Mouse (Mus musculus) MEL (cell line): ENCODE results near the gene Mrln. TPM values are rescaled to one million over a fixed set of nuclear protein-coding genes. Genes with fewer than 3 reads are reported as not detected.

Experiments used
- DNase-seq: peaks from one replicate; pipeline ENCODE4 v3.0.0; 2011; ENCODE audit warnings: low read depth, low spot score
- H3K27ac ChIP-seq: 2 replicates; pipeline ENCODE4 v1.5.1; 2012; ENCODE audit warnings: low read depth, mild to moderate bottlenecking, control low read depth, low read length, moderate library complexity; ENCODE audit not compliant: control insufficient read depth
- H3K27me3 ChIP-seq, 2 experiments: fragments of 150-350 bp in 1 of 2; sonication (generic) in 1 of 2; 2 replicates each; pipeline ENCODE4 v1.6.1; 2012; ENCODE audit warnings: low read length in 2 of 2, mild to moderate bottlenecking in 2 of 2, improper control_type of control experiment in 1 of 2, moderate library complexity in 1 of 2; ENCODE audit not compliant: insufficient read depth in 2 of 2, control insufficient read depth in 1 of 2
- H3K36me3 ChIP-seq, 2 experiments: 2 replicates each; pipeline ENCODE4 v1.6.1; 2012 to 2014; ENCODE audit warnings: low read length in 2 of 2, improper control_type of control experiment in 1 of 2, inconsistent platforms in 1 of 2, mild to moderate bottlenecking in 1 of 2; ENCODE audit not compliant: insufficient read depth in 2 of 2, control insufficient read depth in 1 of 2
- H3K4me1 ChIP-seq, 2 experiments: fragments of 150-350 bp in 1 of 2; sonication (generic) in 1 of 2; 2 replicates each; pipeline ENCODE4 v1.6.1; 2012; ENCODE audit warnings: low read length in 2 of 2, improper control_type of control experiment in 1 of 2, mild to moderate bottlenecking in 1 of 2; ENCODE audit not compliant: insufficient read depth in 2 of 2, control insufficient read depth in 1 of 2
- H3K4me3 ChIP-seq, 2 experiments: fragments of 150-350 bp in 1 of 2; sonication (generic) in 1 of 2; 2 replicates each; pipeline ENCODE4 v1.5.1; 2012; ENCODE audit warnings: low read depth in 2 of 2, low read length in 2 of 2, mild to moderate bottlenecking in 2 of 2, moderate library complexity in 2 of 2, control low read depth in 1 of 2, improper control_type of control experiment in 1 of 2; ENCODE audit not compliant: control insufficient read depth in 1 of 2, insufficient read depth in 1 of 2
- H3K79me2 ChIP-seq: 2 replicates; pipeline ENCODE4 v1.6.1; 2012; ENCODE audit warnings: mild to moderate bottlenecking, low read length, moderate library complexity; ENCODE audit not compliant: control insufficient read depth, poor library complexity, insufficient read depth
- H3K9ac ChIP-seq: 2 replicates; pipeline ENCODE4 v1.6.1; 2012; ENCODE audit warnings: low read depth, mild to moderate bottlenecking, control low read depth, low read length, moderate library complexity; ENCODE audit not compliant: control insufficient read depth, poor library complexity, severe bottlenecking
- H3K9me3 ChIP-seq: fragments of 150-350 bp; sonication (generic); replicated peaks from 2 replicates; pipeline ENCODE4 v1.6.1; 2012; ENCODE audit warnings: mild to moderate bottlenecking, low read length, improper control_type of control experiment, moderate library complexity; ENCODE audit not compliant: insufficient read depth
- BHLHE40 ChIP-seq: IDR thresholded peaks from 2 replicates; pipeline ENCODE4 v1.6.1; 2012; ENCODE audit warnings: low read depth, mild to moderate bottlenecking, inconsistent platforms, low read length, improper control_type of control experiment, borderline replicate concordance
- CHD1 ChIP-seq: IDR thresholded peaks from 2 replicates; pipeline ENCODE4 v1.6.1; 2012; ENCODE audit warnings: low read depth, mild to moderate bottlenecking, inconsistent platforms, low read length, improper control_type of control experiment
- CHD2 ChIP-seq: IDR thresholded peaks from 2 replicates; pipeline ENCODE4 v1.6.1; 2011; ENCODE audit warnings: low read length, improper control_type of control experiment
- E2F4 ChIP-seq: IDR thresholded peaks from 2 replicates; pipeline ENCODE4 v1.6.1; 2011; ENCODE audit warnings: low read depth, low read length, improper control_type of control experiment, borderline replicate concordance
- ELF1 ChIP-seq: IDR thresholded peaks from 2 replicates; pipeline ENCODE4 v1.6.1; 2014; ENCODE audit warnings: low read depth, mild to moderate bottlenecking, inconsistent platforms, low read length, improper control_type of control experiment, moderate library complexity
- EP300 ChIP-seq, 2 experiments: IDR thresholded peaks; 2 replicates each; pipeline ENCODE4 v1.6.1; 2011; ENCODE audit warnings: improper control_type of control experiment in 2 of 2, low read length in 2 of 2, low read depth in 1 of 2, mild to moderate bottlenecking in 1 of 2
- ETS1 ChIP-seq: IDR thresholded peaks from 2 replicates; pipeline ENCODE4 v1.6.1; 2012; ENCODE audit warnings: low read depth, mild to moderate bottlenecking, inconsistent platforms, low read length, improper control_type of control experiment, moderate library complexity
- GABPA ChIP-seq: IDR thresholded peaks from 2 replicates; pipeline ENCODE4 v1.6.1; 2012; ENCODE audit warnings: low read depth, mild to moderate bottlenecking, inconsistent platforms, low read length, improper control_type of control experiment, moderate library complexity
- GATA1 ChIP-seq: IDR thresholded peaks from 2 replicates; pipeline ENCODE4 v1.6.1; 2011; ENCODE audit warnings: low read depth, low read length, improper control_type of control experiment
- HCFC1 ChIP-seq: IDR thresholded peaks from 2 replicates; pipeline ENCODE4 v1.6.1; 2012; ENCODE audit warnings: low read depth, mild to moderate bottlenecking, inconsistent platforms, low read length, improper control_type of control experiment, moderate library complexity
- JUND ChIP-seq: IDR thresholded peaks from 2 replicates; pipeline ENCODE4 v1.6.1; 2011; ENCODE audit warnings: low read depth, mild to moderate bottlenecking, improper control_type of control experiment, low read length
- MAFK ChIP-seq: IDR thresholded peaks from 2 replicates; pipeline ENCODE4 v1.6.1; 2011; ENCODE audit warnings: low read depth, mild to moderate bottlenecking, low read length, improper control_type of control experiment, borderline replicate concordance
- MAX ChIP-seq: IDR thresholded peaks from 2 replicates; pipeline ENCODE4 v1.6.1; 2011; ENCODE audit warnings: low read length, improper control_type of control experiment
- MAZ ChIP-seq: IDR thresholded peaks from 2 replicates; pipeline ENCODE4 v1.6.1; 2012; ENCODE audit warnings: low read depth, mild to moderate bottlenecking, inconsistent platforms, low read length, improper control_type of control experiment
- MEF2A ChIP-seq: IDR thresholded peaks from 2 replicates; pipeline ENCODE4 v1.6.1; 2014; ENCODE audit warnings: low read depth, mild to moderate bottlenecking, inconsistent platforms, low read length, improper control_type of control experiment; ENCODE audit not compliant: poor library complexity, insufficient replicate concordance, severe bottlenecking; ENCODE audit errors: extremely low read depth
- MXI1 ChIP-seq: IDR thresholded peaks from 2 replicates; pipeline ENCODE4 v1.6.1; 2011; ENCODE audit warnings: mild to moderate bottlenecking, low read depth, low read length, improper control_type of control experiment
- MYC ChIP-seq: IDR thresholded peaks from 2 replicates; pipeline ENCODE4 v1.6.1; 2011; ENCODE audit warnings: low read depth, mild to moderate bottlenecking, low read length, improper control_type of control experiment, moderate library complexity
- NELFE ChIP-seq: IDR thresholded peaks from 2 replicates; pipeline ENCODE4 v1.6.1; 2011; ENCODE audit warnings: low read depth, low read length, improper control_type of control experiment
- POLR2AphosphoS2 ChIP-seq: IDR thresholded peaks from 2 replicates; pipeline ENCODE4 v1.6.1; 2011; ENCODE audit warnings: low read length, improper control_type of control experiment
- RAD21 ChIP-seq: IDR thresholded peaks from 2 replicates; pipeline ENCODE4 v1.6.1; 2011; ENCODE audit warnings: mild to moderate bottlenecking, low read depth, low read length, improper control_type of control experiment
- SIN3A ChIP-seq: IDR thresholded peaks from 2 replicates; pipeline ENCODE4 v1.6.1; 2012; ENCODE audit warnings: low read length, improper control_type of control experiment, inconsistent platforms
- SMC3 ChIP-seq: IDR thresholded peaks from 2 replicates; pipeline ENCODE4 v1.6.1; 2011; ENCODE audit warnings: low read depth, low read length, improper control_type of control experiment
- TBP ChIP-seq: IDR thresholded peaks from 2 replicates; pipeline ENCODE4 v1.8.0; 2011; ENCODE audit warnings: low read depth, low read length, improper control_type of control experiment
- UBTF ChIP-seq: IDR thresholded peaks from 2 replicates; pipeline ENCODE4 v1.6.1; 2012; ENCODE audit warnings: low read depth, mild to moderate bottlenecking, inconsistent platforms, low read length, improper control_type of control experiment, moderate library complexity, borderline replicate concordance; ENCODE audit not compliant: insufficient read depth
- ZKSCAN1 ChIP-seq: IDR thresholded peaks from 2 replicates; pipeline ENCODE4 v1.6.1; 2012; ENCODE audit warnings: low read depth, mild to moderate bottlenecking, inconsistent platforms, low read length, improper control_type of control experiment, moderate library complexity
- ZMIZ1 ChIP-seq: IDR thresholded peaks from 2 replicates; pipeline ENCODE4 v1.6.1; 2012; ENCODE audit warnings: low read depth, mild to moderate bottlenecking, inconsistent platforms, low read length, improper control_type of control experiment, moderate library complexity
- polyA plus RNA-seq, 2 experiments: library from polyadenylated mRNA; stranded (reverse) in 1 of 2; unstranded in 1 of 2; fragments of >175 nt in 1 of 2; fragments of >200 nt in 1 of 2; gene quantifications; 2 replicates each; pipeline versions ENCODE4 v1.2.1 to v1.2.4; 2012; ENCODE audit warnings: low replicate concordance in 2 of 2, low read depth in 1 of 2; ENCODE audit not compliant: insufficient read length in 2 of 2, insufficient read depth in 1 of 2, missing spikeins in 1 of 2
- total RNA-seq: library from RNA; depleted of rRNA; stranded (reverse); fragments of 300-350 nt; gene quantifications from 2 replicates; pipeline ENCODE4 v1.2.3, GENCODE M21; 2012

Mrln gene
- total and polyA plus RNA-seq, 3 experiments: not detected

GRCm38 (mm10) chr10:70180727-70181126 is 23.7 kb upstream of the Mrln start:
- peak; percentile 71 for DNase-seq
- Histone ChIP-seq H3K9ac (peak overlapping the region; percentile 18; the same call in 1 of the 2 replicates), H3K4me3 (peak overlapping the region in 1 of 2 experiments; percentile 22; a peak in 2 of 4 replicates), H3K4me1 (peaks cover 12 to 18% of the 10 kb centered on the region in 2 experiments; a peak in 3 of 4 replicates), H3K27ac (peak overlapping the region; percentile 59), H3K27me3 (no peaks in the 10 kb centered on the region), H3K9me3 (no peaks in the 10 kb centered on the region), H3K79me2 (no peaks in the 10 kb centered on the region), H3K36me3 (peaks cover 7 to 19% of the 10 kb centered on the region in 2 experiments)
- TF ChIP-seq SIN3A: no peak
- no peak for TF ChIP-seq HCFC1
- TF ChIP-seq EP300 (IDR thresholded peaks at IDR 0.05; ENCODE audit: low read depth in 1 of 2, low read length in 2 of 2): peak in 1 of 2 experiments; percentile 38; a peak in 2 of 4 replicates
- TF ChIP-seq MXI1: no peak
- peak; percentile 47 for TF ChIP-seq GATA1
- no peak for TF ChIP-seq BHLHE40
- TF ChIP-seq JUND: no peak
- TF ChIP-seq ETS1: 0 out of 2 replicates have a peak, but pooled peaks have one; percentile 25

GRCm38 (mm10) chr10:70181279-70181972 is 23.0 kb upstream of the Mrln start:
- Histone ChIP-seq H3K27me3 (no peaks in the 10 kb centered on the region), H3K9me3 (no peaks in the 10 kb centered on the region), H3K4me3 (no peak overlapping the region), H3K27ac (peak overlapping the region; percentile 54), H3K9ac (no peak overlapping the region), H3K36me3 (peaks cover 7 to 19% of the 10 kb centered on the region in 2 experiments), H3K79me2 (no peaks in the 10 kb centered on the region), H3K4me1 (peaks cover 12 to 18% of the 10 kb centered on the region in 2 experiments; a peak in 3 of 4 replicates)
- DNase-seq: no peak
- TF ChIP-seq CHD2 (no peak), TBP (no peak), E2F4 (no peak), MAX (no peak), POLR2AphosphoS2 (no peak), ELF1 (no peak), MEF2A (no peak), MAZ (no peak), RAD21 (no peak), GABPA (no peak), CHD1 (no peak), SIN3A (no peak), UBTF (no peak), MYC (no peak), NELFE (no peak), ZKSCAN1 (no peak), MAFK (no peak), SMC3 (no peak), ZMIZ1 (no peak)
